Mouse (Mus musculus) thymus, postnatal 36 days (tissue): Measurements from ENCODE around the gene Luc7l3.

Source experiments
- DNase-seq, 2 experiments: peaks; one replicate each; pipeline ENCODE4 v3.0.0; 2022; ENCODE audit warnings: mixed read lengths in 2 of 2

Gene Luc7l3

DNA sequence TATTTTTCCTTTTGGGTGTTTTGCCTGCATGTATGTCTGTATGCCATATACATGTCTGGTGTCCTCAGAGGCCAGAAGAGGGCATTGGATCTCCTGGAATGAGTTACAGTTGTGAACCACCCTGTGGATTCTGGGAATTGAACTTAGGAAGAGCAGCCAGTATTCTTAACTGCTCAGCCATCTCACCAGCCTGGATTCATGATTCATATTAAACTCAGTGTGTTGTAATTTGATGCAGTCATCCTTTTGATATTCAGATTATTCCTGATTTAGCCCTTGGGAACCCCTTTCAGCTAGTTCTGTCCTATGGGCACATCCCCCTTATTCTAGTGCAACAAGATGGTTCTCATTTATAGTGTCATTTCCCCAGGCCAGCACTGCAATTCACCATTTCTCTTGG is 14.8 kb upstream of the Luc7l3 start:
- no peak for DNase-seq

DNA sequence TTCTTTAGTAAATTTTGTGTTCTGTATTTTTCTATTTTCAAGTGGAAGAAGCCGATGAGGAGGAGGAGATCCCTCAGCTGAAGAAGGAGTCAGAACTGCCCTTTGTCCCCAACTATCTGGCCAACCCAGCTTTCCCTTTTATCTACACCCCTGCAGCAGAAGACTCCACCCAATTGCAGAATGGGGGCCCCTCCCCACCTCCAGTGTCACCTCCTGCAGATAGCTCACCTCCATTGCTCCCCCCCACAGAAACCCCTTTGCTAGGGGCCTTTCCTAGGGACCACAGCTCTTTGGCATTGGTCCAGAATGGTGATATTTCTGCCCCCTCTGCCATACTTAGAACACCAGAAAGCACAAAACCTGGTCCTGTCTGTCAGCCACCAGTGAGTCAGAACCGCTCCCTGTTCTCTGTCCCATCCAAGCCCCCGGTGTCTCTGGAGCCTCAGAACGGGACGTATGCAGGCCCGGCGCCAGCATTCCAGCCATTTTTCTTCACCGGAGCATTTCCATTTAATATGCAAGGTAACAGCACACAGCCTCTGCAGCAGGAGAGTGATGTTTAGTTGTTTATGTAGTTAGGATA is 12.7 kb upstream of the Luc7l3 start:
- DNase-seq = no peak

DNA sequence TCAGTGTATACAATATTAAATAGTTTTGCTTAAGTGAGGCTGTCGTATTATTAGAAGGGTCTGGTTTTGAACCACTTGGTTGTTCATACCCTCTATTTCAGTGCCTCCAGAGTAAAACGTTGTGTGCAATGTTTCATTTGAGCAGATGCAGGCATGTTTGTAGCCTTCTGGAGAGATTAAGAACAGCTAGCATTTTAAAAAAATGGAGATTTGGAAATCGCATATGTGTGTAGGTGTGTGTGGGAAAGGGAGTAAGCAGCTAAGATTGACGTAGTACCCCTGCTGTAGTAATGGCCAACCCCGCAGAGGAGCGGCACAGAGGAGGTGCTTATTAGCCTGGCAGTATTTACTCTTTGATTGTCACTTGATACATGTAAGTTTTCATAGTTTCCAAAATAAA is 10.9 kb upstream of the Luc7l3 start:
- DNase-seq = no peak

DNA sequence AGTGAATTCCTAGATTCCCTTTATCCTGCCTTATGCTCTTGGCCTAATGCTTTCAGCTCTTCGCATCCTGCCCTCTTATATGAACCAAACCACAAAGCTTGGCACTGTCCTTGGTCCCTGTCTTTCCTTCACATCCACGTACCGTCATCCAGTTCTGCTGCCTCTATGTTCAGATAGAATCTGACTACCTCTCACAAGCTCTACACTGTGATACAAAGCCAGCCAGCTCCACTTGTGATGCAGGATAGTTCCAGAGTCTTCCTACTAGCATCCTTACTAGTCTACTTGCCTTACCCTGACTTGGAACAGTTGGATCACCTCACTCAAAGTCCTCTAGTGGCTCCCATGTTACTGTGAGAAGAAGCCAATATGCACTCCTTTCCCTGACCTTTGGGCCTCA is 8.4 kb upstream of the Luc7l3 start:
- no peak for DNase-seq

DNA sequence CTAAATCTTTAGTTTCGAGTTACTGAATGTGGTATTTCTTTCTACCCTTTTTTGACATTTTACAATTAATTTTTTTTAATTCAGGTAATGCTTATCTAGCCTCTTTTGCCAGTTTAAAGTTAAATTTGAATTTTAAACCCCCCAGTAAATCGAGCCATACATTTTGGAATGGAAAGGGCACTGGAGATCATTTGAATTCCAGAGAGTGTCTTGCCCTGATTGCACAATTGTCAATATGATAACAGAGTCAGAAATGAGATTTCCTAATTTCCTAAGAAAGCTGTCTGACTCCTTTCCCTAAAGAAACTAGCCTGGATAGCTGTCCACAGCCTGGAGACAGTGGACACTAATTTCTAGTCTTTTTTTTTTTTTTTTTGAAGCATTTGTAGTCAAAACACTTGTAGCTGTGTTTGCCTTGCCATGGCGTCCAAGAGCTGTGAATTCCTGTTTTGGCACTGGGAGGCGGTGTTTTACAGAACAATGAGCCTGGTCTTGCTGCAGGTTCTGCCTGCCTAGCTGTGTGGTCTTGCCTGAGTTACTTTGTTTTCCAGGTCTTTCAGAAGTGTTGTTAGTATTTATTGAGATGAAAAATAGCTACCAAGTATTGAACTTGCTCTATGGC is 7.6 kb upstream of the Luc7l3 start:
- DNase-seq = peak; percentile 39 to 40

DNA sequence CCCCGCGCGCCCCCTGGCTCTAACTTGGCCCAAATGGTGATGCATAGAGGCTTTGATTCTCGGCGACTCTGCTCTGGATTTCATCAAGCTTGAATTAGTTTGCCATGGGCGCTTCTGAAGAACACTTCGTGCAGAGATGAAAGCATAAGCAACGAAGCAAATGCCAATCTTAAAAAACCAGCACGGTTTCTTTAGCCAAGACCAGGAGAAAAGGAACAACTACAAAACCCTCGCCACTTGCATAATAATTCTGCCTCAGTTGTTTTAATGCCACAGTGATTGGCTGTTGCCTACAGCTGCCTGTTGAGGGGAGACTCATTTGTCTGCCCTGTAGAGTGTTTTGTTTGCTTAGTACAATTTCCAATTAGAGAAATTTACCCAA is 6.8 kb upstream of the Luc7l3 start:
- DNase-seq = no peak

DNA sequence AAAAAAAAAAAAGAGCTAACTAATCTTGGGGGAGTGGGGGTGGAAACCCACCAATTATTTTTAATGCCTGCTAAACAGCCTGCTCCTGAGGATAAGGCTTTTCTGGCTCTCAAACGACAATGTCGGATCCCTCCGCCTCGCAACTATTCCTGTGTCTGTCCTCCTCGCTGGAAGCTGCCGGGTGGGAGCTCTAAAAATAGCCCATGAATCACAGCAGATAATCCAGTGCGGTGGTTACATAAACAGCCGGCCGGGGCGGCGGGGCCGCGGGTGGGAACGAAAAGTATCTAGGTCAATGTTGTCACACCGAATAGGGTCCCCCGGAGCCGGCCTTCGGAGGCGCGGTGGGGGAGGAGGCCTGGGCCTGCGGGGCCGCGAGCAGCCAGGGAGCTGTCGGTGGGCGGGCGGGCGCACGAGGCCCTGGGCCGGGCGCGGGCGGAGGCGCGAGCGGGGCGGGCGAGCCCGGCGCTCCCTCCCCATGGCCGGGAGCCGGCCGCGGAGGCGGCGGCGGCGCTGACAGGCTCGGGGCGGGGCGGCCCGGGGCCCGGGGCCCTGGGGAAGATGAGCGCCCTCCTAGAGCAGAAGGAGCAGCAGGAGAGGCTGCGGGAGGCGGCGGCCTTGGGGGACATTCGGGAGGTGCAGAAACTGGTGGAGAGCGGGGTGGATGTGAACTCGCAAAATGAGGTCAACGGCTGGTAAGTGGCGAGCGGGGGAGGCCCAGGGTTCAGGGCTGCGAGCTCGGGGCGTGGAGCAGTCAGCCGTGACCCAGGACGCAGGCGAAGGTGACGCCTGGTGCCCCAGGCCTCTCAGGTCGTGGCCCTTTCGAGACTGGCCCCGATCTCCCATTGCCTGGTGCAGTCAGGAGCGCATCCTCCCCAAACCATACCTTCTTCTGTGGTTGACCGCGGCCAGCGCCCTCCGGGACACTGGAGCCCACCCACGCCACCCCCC is 6.2 kb upstream of the Luc7l3 start, which contains the start of gene Ankrd40:
TSS of gene Ankrd40 (plus strand) at position 309 of the 951 bp plus-strand sequence.
- peak; percentile 83 to 84 for DNase-seq

DNA sequence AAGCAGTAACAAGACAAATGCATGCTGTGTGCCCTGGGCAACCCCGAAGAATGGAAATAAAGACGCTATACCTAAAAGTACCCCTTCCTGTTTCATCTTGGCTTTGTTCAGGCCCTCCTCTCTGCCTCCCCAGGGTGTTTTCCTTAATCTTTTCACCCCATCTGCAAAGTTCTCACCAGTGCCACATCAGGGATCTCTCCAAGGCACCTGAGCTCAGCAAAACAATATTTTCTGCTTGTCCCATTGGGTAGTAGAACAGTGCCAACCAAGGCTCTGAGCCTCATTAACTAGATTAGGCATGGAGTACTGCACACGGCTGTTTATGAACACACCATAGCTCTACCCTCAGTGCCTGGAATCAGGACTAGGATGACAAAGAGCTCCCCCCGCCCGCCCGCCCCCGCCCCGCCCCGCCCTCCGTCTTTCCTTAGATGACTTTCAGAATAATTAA is 5.2 kb upstream of the Luc7l3 start:
- DNase-seq = no peak

DNA sequence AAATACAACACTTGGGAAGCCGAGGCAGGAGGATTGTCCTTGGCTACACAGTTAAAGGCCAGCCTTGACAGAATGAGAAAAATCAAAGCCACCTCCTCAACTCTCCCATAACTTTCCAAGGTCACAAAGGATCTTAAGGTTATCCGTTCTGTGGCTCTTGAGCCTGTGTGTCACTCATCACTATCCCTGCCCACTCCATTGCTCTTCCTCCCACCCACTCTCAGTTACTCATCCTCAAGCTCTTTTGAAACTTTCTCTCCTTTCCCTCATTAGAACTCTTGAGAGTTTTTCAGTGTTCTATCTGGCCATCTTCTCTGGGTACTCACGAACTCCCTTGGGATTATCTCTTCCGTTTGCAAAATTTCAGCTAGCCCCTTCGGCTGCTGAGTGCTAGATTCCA is 2.8 kb upstream of the Luc7l3 start:
- DNase-seq = no peak

DNA sequence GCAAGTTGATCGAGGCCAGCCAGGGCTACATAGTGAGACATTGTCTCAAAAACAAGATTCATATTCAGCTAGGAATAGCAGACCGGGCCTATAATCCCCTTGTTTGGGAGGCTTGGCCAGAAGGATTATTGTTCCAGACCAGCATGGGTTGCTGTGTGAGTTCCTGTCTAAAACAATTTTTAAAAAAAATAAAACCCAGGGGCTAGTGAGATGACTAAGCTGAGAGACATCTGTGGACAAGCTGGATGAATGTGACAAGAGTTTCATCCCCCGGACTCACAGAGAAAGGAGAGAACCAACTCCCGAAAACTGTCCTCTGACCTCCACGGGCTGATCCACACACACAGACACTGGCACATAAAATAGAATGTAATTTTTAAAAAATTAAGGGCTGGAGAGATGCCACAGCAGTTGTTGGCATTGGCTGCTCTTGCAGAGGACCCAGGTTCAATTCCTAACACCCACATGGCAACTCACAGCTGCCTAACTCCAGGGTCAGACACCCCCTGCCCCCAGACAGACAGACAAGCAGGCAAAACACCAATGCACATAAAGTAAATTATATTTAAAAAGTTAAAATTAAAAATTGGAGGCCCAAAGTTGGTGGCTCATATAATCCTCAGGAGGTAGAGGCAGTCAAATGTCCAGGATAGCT is 1.6 kb upstream of the Luc7l3 start:
- DNase-seq = no peak

DNA sequence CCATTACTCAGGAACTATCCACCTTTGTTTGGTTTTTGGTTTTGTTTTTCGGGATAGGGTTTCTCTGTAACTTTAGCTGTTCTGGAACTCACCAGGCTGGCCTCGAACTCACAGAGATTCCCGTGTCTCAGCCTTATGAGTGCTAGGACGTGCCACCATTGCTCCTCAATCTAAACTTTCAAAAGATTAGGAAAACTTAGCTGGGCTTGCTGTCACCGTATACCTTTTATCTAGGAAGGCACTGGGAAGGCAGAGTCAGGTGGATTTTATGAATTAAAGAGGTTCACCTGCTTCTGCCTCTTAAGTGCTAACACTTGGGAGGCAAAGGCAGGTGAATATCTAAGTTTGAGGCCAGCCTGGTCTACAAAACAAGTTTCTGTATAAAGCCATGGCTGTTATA is 848 bp upstream of the Luc7l3 start:
- no peak for DNase-seq

DNA sequence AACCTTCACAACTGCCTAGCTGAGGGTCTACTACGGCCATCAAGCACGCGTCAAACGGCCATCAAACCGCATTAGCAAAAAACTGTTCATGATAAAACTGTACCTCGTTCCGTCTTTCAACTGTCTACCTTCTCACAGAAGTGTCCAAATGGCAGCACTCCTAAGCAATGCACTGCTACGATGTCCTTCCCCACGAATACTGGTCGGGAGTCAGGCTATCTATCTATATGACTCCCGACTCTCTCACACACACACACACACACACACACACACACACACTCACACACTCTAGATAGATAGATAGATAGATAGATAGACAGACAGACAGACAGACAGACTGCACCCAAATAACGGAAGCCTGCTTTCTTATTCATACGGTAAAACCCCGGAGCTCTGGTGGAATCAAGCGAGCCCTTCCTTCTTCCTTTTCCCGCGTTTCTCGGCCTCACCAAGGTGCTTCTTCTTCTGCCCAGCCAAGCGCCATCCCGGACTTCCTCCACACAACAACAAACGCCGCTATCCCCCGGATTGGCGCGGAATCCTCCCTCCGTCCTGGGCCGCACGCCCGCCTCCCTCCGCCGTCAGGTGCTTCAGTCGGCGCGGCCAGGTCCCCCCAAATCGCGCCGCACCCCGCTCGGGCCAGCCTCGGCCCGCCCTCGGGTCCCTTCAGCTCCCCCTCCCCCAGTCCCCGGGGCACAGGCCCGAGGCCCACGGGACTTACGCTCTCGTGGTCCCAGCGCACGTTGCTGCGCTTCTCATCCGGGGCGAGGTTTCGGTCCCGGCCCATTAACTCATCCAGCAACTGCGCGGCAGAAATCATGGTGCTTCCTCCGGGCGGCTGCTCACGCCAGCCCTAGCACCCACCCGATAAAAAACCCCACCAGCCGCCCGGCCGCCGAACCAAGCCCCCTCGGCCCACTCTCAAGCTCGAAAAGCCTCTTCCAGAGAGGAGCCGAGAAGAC is 538 bp downstream of the Luc7l3 start:
- DNase-seq = no peak

DNA sequence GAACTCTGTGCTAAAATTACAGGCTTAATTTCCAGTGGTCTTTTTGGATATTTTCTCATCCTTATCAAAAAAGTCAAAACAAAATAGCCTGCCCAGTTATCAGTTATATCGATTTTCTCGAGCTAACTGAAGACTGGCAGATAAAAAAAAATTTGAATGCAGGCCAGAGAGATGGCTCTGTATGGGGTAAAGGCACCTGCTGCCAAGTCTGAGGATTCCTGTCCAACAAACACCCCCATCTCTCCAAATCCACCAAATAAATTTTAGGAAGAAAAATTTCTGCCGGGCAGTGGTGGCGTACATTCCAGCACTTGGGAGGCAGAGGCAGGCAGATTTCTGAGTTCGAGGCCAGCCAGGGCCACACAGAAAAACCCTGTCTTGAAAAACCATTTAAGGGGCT is 3.7 kb downstream of the Luc7l3 start:
- no peak for DNase-seq

DNA sequence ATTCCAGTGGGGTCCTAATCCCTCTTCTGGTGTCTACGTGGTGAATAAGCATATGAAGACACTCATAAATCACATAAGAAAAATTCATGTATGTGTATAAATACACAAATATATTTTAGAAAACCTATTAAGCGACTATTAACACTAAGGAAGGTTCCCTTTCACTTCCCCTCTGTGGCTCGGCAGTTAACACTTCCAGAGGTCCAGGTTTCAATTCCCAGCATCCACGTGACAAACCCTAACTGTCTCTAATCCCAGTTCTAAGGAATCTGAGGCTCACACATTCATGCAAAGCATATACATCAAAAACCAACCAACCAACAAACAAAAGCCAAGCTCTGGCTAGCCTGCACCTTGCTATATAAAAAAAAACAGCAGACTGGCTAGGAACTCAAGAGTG is 4.3 kb downstream of the Luc7l3 start:
- no peak for DNase-seq

DNA sequence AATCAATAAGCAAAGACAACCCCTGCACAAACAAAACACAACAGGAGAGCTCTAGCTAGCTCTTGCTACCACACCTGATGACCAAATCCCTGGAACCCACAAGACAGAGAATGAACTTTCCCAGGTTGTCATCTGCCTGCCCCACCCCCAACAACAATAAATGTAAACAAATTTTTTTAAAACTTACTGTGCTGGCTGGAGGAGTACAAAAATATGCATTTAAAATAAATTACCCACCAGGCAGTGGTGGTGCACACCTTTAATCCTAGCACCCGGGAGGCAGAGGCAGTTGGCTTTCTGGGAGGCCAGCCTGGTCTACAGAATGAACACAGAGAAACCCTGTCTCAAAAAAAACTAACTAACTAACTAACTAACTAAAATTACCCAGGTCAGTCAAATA is 4.8 kb downstream of the Luc7l3 start:
- DNase-seq = no peak

DNA sequence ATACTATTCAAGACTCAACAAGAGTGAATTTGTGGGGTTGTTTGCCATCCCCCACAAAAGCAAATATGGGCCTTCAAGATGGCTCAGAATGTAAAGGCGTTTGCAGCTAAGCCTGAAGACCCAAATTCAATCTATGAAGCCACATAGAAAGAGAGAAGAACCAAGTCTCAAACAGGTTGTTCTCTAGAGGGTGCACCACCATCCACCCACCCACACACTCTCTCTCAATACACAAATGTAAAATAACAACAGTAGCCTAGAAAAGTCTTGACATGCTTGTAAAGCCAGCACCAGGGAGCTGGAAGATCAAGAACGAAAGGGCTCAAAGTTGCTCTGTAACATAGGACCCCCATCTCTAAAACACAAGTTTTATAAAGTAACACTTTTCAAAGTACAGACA is 5.3 kb downstream of the Luc7l3 start:
- DNase-seq = no peak

DNA sequence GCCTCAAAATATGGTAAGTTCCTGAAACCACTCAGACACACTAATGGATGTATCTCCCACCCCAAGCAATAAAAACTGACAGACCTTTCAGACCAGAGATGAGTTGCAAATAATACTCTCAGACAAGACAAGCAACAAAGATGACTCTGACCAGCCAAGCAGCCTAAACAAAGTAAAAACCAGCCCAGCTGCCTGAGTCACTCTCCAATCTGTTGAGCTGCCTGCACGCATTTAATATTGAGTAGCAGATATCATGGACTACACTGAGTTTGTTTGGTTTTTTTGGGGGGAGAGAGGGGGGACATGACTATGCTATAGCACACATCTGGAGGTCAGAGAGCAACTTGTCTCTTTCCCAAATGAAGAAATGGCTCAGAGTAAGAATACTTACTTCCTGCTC is 6.5 kb downstream of the Luc7l3 start:
- no peak for DNase-seq

DNA sequence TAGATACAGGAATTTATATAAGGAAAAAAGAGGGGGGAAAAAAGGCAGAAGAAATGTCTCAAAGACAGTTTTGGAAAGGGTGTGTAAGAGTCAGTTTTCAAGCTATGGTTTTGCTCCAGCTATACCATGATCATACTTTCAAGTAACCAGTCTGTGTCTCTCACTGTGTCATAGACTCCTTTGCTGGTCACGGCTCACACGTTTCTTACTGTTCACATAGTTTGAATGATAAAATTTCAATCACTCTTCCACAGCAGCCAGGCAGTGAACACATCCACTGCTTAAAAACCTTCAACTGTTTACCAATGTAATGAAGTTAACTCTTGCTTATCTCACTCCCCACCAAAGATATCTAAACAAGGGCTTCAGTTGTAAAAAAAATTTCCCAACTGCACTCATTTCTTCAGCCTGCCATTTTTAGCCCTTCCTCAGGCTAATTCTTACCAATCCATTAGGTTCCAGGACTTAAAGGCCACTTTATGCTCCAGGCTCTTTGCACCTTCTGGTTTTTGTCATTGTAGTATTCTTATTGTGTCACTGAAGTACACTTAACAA is 7.6 kb downstream of the Luc7l3 start:
- DNase-seq = no peak

DNA sequence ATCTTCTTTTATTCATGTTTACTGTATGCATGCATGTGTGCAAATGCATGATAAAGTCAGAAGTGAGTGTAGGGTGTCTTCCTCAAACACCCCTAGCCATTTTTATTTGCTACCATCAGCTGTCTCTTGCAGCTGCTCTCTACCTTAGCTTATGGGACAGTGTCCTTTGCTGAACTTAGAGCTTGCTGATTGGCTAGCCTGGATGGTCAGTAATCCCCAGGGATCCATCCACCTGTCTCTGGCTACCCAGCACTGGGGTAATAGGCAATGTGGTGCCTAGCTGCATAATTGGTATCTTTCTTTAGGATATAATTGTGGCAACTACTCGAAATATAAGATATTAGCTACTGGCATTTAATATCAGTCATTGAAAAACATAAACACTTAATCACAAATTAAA is 9.1 kb downstream of the Luc7l3 start:
- no peak for DNase-seq

DNA sequence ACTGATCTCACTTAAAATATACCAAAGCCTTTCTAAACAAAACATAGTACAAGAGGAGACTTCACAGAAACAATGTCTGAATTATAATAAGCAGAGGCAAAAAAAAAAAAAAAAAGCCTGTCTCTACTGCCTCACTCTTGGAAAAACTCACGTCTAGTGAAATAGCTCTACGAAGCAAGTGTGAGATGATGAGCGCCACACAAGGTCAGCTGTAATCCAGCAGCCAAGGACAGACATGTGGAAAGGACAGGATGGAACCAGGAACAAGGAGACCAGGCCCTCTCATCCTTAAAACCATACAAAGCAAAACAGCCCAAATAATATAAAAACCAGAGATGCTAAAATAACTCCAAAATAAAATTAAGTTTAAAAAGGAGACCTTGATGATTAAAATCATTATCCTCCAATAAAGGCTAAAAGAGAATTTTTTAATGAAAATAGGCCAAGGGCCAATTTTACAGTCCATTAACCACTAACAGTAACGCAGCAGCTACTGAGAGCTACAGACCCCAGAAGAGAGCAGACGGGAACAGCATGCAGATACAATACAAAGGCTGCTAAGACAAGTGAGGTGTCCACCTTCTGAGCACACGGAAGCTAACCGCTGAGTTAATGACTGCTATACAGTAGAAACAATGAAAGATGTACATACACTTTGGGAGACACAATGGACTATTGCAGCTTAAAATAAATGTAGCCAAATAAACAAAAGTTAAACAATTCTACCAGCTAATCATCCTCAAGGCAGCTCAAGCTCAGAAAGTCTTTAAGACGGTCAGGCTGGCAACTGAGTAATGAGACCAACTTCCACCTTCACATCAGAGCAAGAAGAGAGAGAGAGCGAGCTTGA is 26.6 kb downstream of the Luc7l3 start:
- no peak for DNase-seq
